Mouse (Mus musculus) intestine, embryonic 16.5 days (tissue): Measurements from ENCODE around the gene Adgrl2. TPM values are rescaled to one million over a fixed set of nuclear protein-coding genes. Genes with fewer than 3 reads are reported as not detected.

Experiments used
- ATAC-seq: fragments of 200-750 bp; cut with Nextera tagmentation; 2 replicates; pipeline ENCODE4 v1.8.0; 2017; ENCODE audit warnings: moderate TSS enrichment, moderate library complexity
- H3K27ac ChIP-seq: fragments of 300-500 bp; sonication (generic); 2 replicates; pipeline ENCODE4 v1.5.1; 2014; ENCODE audit warnings: mild to moderate bottlenecking, low read length
- H3K27me3 ChIP-seq: fragments of 300-500 bp; sonication (generic); replicated peaks from 2 replicates; pipeline ENCODE4 v1.6.1; 2014; ENCODE audit warnings: low read length, control low read depth, mixed read lengths; ENCODE audit not compliant: control insufficient read depth, insufficient read depth
- H3K36me3 ChIP-seq: fragments of 300-500 bp; sonication (generic); 2 replicates; pipeline ENCODE4 v1.6.1; 2014; ENCODE audit warnings: low read length, control low read depth; ENCODE audit not compliant: control insufficient read depth, insufficient read depth
- H3K4me1 ChIP-seq: fragments of 300-500 bp; sonication (generic); 2 replicates; pipeline ENCODE4 v1.6.1; 2014; ENCODE audit warnings: low read length, control low read depth, mixed read lengths; ENCODE audit not compliant: control insufficient read depth, insufficient read depth
- H3K4me2 ChIP-seq: fragments of 300-500 bp; sonication (generic); 2 replicates; pipeline ENCODE4 v1.6.1; 2014; ENCODE audit warnings: low read depth, low read length, control low read depth
- H3K4me3 ChIP-seq: fragments of 300-500 bp; sonication (generic); 2 replicates; pipeline ENCODE4 v1.5.1; 2014; ENCODE audit warnings: mild to moderate bottlenecking, low read length
- H3K9ac ChIP-seq: fragments of 300-500 bp; sonication (generic); 2 replicates; pipeline ENCODE4 v1.6.1; 2014; ENCODE audit warnings: low read depth, low read length
- H3K9me3 ChIP-seq: fragments of 300-500 bp; sonication (generic); 2 replicates; pipeline ENCODE4 v1.6.1; 2016; ENCODE audit warnings: low read length, control low read depth; ENCODE audit not compliant: control insufficient read depth
- WGBS: fragments of 180-500 bp; shearing (Covaris S2); extraction: QIAGEN DNeasy Blood & Tissue Kit; methylation state at CpG from one replicate; pipeline ENCODE4 v1.1.7; 2014; 5-methylcytosine and 5-hydroxymethylcytosine counted together
- polyA plus RNA-seq: library from polyadenylated mRNA; unstranded; fragments of >200 nt; fragmentation: Nextera tagmentation; extraction: Ambion mirVana; gene quantifications from 2 replicates; pipeline ENCODE4 v1.2.1, GENCODE M21; 2015

Adgrl2 gene
- polyA plus RNA-seq, 1 experiment from 2014 or later: 24.4 TPM

DNA sequence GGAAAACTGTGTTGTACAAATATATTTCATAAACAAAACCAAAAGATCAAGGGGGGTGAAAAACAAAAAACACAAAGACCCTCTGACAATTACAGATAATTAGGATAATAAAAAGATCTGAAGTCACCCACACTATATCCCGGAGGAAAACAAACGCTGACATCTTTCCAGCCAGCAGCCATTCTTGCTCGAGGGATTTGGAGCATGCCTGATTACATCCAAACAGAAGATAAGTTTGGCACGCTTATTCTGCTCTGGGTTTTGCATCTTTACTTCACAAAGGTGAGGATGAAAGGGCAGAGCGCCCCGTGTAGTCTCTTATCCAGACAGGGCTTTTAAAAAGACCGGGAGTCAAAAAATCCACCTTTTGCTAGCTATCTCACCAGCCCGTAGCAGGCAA is 137.0 kb downstream of the Adgrl2 start:
- H3K36me3 ChIP-seq: peaks cover 13% of the 10 kb centered on the region; the same call in 1 of the 2 replicates
- WGBS: 46% methylated on average over 8 of the region's 8 CpGs

DNA sequence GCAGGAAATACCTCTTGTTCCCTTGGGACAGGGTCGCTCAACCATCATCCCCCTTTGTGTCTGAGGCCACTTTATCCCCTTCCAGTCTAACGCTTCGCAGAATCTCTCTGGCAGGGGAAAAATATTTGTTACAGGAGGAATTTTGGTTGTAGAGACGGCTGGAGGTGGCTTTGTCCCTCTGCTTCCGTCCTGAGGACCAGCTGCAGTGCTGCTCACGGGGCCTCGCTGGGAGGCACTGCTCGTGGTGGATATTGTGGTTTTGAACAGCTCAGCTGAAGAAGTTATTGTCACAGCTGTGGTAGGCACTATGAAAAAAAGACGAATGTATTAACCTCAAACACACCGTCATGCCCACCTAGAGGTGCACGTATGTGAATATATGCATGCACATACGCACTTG is 137.8 kb downstream of the Adgrl2 start:
- H3K27ac ChIP-seq: no peak overlapping the region
- no peak overlapping the region for H3K4me3 ChIP-seq
- no peaks in the 10 kb centered on the region for H3K27me3 ChIP-seq
- H3K9ac ChIP-seq: no peak overlapping the region
- H3K4me1 ChIP-seq: no peaks in the 10 kb centered on the region
- ATAC-seq: no peak
- no peak overlapping the region for H3K4me2 ChIP-seq
- H3K36me3 ChIP-seq: peaks cover 14% of the 10 kb centered on the region; the same call in 1 of the 2 replicates
- no peaks in the 10 kb centered on the region for H3K9me3 ChIP-seq
- WGBS: 77% methylated on average over 12 of the region's 12 CpGs

More for the DNA sequence above, 137.0 kb downstream of the Adgrl2 start:
- no peaks in the 10 kb centered on the region for H3K4me1 ChIP-seq
- H3K4me3 ChIP-seq: no peak overlapping the region
- no peak overlapping the region for H3K9ac ChIP-seq
- H3K4me2 ChIP-seq: no peak overlapping the region
- H3K27me3 ChIP-seq: no peaks in the 10 kb centered on the region
- no peak overlapping the region for H3K27ac ChIP-seq
- no peaks in the 10 kb centered on the region for H3K9me3 ChIP-seq
- ATAC-seq: no peak

DNA sequence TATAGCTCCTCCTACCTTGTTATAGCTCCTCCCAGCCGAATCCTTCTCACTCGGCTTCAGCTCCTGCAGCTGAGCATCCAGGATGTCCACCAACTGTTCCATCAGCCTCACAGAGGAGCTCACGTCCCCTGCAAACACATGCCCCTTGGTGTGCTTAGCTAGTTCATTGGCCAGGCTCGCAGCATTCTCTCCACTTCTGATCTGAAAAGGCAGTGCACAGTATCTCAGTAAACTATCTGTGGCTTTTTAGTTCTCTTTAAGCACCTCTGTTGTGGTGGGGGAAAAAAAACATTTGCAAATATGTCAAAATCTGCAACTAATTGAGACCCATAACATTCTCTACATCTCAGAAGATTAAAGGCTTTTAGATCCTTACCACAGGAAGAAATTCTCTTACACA is 139.5 kb downstream of the Adgrl2 start:
- H3K4me1 ChIP-seq: no peaks in the 10 kb centered on the region
- no peak overlapping the region for H3K27ac ChIP-seq
- H3K36me3 ChIP-seq: peaks cover 17% of the 10 kb centered on the region
- H3K4me2 ChIP-seq: no peak overlapping the region
- no peaks in the 10 kb centered on the region for H3K27me3 ChIP-seq
- WGBS: 88% methylated on average over 4 of the region's 4 CpGs
- no peaks in the 10 kb centered on the region for H3K9me3 ChIP-seq
- no peak overlapping the region for H3K9ac ChIP-seq
- H3K4me3 ChIP-seq: no peak overlapping the region
- ATAC-seq: no peak

DNA sequence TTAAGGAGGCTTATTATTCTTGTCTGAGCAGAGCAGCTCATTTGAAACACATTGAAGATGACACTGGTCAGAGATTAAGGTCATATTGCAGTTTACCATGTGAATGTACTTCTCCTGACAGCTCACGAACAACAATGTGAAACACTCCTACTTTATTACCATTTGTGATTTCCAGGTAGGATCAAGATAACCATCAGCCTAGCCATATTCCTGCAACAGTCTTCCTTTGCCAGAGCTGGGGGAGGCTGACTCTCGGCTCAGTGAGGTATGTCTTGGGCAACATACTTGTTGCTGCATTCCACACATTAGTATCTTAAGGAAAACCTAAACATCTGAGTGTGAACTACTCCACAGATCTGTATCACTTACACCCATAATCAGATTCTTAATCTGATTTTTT is 142.0 kb downstream of the Adgrl2 start:
- no peak for ATAC-seq
- H3K27me3 ChIP-seq: no peaks in the 10 kb centered on the region
- no peaks in the 10 kb centered on the region for H3K4me1 ChIP-seq
- H3K36me3 ChIP-seq: peaks cover 21% of the 10 kb centered on the region
- 70% methylated on average over 2 of the region's 2 CpGs for WGBS
- H3K9ac ChIP-seq: no peak overlapping the region
- no peaks in the 10 kb centered on the region for H3K9me3 ChIP-seq
- H3K4me2 ChIP-seq: no peak overlapping the region
- no peak overlapping the region for H3K27ac ChIP-seq
- H3K4me3 ChIP-seq: no peak overlapping the region

DNA sequence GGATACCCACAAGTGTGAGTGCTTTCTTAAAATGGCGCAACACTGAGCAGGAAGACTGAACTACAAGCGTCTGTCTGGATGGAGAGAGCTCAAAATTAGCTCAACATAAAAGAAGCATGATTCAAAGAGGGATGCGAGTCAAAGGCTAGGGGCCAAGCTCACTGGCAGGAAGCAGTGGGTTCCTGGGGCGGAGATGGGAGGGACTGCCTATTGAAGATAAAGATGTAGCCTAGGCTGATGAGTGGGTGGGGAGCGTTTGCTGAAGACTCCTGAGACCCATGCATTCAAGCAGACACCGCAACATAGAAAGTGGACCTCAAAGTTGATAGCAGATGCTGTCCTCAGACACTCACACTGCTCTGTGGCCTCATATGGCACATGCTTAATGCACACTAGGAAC is 146.2 kb downstream of the Adgrl2 start:
- Histone ChIP-seq H3K4me3 (no peak overlapping the region), H3K4me1 (no peaks in the 10 kb centered on the region), H3K9me3 (no peaks in the 10 kb centered on the region), H3K4me2 (no peak overlapping the region), H3K9ac (no peak overlapping the region), H3K27ac (no peak overlapping the region), H3K36me3 (peaks cover 10% of the 10 kb centered on the region; the same call in 1 of the 2 replicates), H3K27me3 (no peaks in the 10 kb centered on the region)
- 87% methylated on average over 6 of the region's 6 CpGs for WGBS
- ATAC-seq: no peak

DNA sequence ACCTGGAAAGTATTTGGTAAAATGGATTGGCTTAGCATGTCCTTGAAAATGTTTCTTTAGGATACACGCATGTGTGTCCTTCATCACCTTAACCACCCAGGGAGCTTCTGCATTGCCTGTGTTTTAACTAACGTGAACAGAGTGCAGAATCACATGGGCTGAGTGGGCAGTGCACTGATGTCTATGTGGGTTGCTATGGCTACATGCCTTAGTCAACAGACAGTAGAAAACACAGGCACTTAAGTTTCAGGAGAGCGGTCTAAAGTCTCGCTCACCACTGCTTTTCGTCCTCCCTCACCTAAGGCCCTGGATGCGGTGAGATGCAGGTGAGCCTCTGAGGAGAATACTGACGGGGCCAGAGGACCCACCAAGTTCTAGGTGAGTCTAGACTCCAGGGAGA is 147.8 kb downstream of the Adgrl2 start:
- H3K9me3 ChIP-seq: no peaks in the 10 kb centered on the region
- H3K4me3 ChIP-seq: no peak overlapping the region
- no peak for ATAC-seq
- H3K27ac ChIP-seq: no peak overlapping the region
- peaks cover 16% of the 10 kb centered on the region for H3K36me3 ChIP-seq
- no peaks in the 10 kb centered on the region for H3K4me1 ChIP-seq
- H3K9ac ChIP-seq: no peak overlapping the region
- H3K4me2 ChIP-seq: no peak overlapping the region
- 77% methylated on average over 7 of the region's 7 CpGs for WGBS
- no peaks in the 10 kb centered on the region for H3K27me3 ChIP-seq

DNA sequence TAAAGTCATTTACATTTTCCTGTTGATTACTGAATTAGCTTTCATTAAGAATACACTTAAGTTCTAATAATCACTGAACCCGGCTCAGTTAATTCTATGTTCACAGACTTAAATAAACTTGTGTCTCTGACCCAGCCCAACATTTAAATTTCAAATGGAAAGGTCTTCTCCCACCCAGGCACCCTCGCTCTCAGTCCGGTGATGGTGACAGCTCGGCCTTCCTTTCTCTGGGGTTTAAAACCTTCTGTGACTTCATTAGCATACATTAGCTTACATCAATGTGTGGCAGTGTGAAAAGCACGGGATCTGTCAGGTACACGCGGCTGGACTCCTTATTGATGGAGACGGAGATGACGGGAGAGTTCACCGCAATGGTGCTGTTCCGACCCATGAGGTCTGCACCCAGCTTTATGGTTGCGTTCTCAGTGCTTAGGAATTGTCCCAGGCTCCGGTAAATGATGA is 151.5 kb downstream of the Adgrl2 start:
- Histone ChIP-seq H3K9me3 (no peaks in the 10 kb centered on the region), H3K27me3 (no peaks in the 10 kb centered on the region), H3K4me2 (no peak overlapping the region), H3K27ac (no peak overlapping the region), H3K4me1 (no peaks in the 10 kb centered on the region), H3K9ac (no peak overlapping the region), H3K36me3 (peaks cover 14% of the 10 kb centered on the region; the same call in 1 of the 2 replicates), H3K4me3 (no peak overlapping the region)
- 87% methylated on average over 13 of the region's 13 CpGs for WGBS
- ATAC-seq: no peak

DNA sequence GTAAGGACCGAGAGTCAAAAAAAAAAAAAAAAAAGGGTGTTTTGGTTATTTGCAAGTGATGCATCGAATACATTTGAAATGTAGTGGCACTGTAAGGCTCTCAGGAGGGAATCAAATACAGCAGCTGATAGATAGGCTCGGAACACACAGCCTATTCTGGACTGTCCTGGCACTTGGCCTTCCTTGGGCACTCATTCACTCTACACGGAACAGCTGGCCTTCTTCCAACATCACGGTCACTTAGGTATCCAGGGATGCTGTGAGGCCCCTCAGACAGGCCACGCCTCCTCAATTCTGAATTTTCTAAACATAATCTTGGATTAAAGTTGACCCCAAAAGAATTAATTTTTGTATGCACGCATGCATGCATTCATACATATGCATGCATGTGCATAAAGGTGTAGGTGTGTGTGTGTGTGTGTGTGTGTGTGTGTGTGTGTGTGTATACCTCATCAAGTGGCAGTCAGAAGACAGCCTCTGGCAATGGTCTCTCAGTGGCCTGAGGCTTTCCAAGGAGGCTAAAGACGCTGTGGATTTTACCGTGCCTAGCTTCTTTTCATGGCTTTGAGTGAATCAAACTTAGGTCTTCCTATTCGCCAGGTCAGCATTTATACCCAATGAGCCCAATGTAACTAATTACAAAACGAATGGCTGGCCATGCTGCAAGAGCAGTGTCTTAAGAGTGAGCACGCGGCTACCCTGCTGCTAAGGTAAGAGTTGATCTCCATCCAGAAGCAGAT is 152.1 kb downstream of the Adgrl2 start:
- 84% methylated on average over 13 of the region's 13 CpGs for WGBS
- H3K9me3 ChIP-seq: no peaks in the 10 kb centered on the region
- H3K27me3 ChIP-seq: no peaks in the 10 kb centered on the region
- H3K4me2 ChIP-seq: no peak overlapping the region
- H3K27ac ChIP-seq: no peak overlapping the region
- no peak overlapping the region for H3K9ac ChIP-seq
- no peaks in the 10 kb centered on the region for H3K4me1 ChIP-seq
- ATAC-seq: no peak
- H3K36me3 ChIP-seq: peaks cover 17% of the 10 kb centered on the region; the same call in 1 of the 2 replicates
- H3K4me3 ChIP-seq: no peak overlapping the region

DNA sequence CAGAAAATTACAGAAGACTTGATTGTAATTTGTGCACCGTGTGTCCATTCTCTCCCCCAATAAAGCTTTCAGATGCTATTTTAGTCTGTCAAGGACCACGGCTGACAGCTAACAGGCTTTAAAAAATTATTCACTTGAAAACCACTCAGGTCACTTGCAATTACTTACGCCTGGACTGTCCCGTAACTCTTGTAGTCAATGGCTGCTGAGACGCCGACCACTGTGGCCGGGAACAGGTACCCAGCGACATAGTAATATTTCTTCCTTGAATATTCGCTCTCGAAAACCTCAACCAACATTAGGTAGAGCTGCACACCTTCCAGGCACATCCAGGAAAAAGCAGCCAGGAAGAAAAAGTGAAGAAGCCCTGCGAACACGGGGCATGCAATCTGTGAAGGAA is 155.2 kb downstream of the Adgrl2 start:
- WGBS: 95% methylated on average over 12 of the region's 12 CpGs
- Histone ChIP-seq H3K27me3 (no peaks in the 10 kb centered on the region), H3K4me2 (no peak overlapping the region), H3K36me3 (peaks cover 17% of the 10 kb centered on the region; the same call in 1 of the 2 replicates), H3K4me3 (no peak overlapping the region), H3K4me1 (no peaks in the 10 kb centered on the region), H3K9ac (no peak overlapping the region), H3K9me3 (no peaks in the 10 kb centered on the region), H3K27ac (no peak overlapping the region)
- no peak for ATAC-seq
